Comparison of ENCODE assay signal across 24 mouse cellular contexts in the genomic region with DNA sequence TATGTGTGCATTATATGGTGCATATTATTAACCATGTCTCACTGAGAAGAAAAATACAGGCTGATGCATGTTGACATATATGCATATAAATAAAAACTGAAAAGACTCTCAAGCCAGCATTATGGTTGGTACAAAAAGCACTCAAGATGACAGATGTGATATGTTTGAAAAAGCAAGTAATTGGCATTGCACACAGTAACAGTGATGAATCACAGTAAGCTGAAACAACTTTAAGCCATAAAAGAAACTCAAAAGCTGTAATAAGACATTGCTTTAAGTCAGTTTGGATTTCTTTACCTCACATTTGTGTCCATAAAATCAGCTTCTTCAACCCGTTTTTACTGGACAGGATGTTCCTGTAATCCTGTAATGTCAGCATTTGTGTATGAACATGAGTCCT.
"Had no signal": no experiment of that assay in that cellular context is flagged by ENCODE, and none has a peak within 500 bp of the region (broad histone marks: within the 10 kb centered on the region; RNA-seq: fewer than 3 reads in every experiment).

No protein-coding gene starts in this region.

- H3K27me3 ChIP-seq: limb, embryonic 13.5 days; liver, embryonic 12.5 days; liver, embryonic 15.5 days; lung, embryonic 15.5 days; megakaryocyte, embryonic 14.5 days; midbrain, embryonic 13.5 days; neural tube, embryonic 13.5 days; stomach, embryonic 15.5 days had no signal

- H3K4me1 ChIP-seq: limb, embryonic 10.5 days; liver, embryonic 12.5 days; liver, embryonic 15.5 days; midbrain, embryonic 10.5 days; midbrain, embryonic 13.5 days; neural tube, embryonic 13.5 days; stomach, embryonic 15.5 days had no signal

- H3K4me3 ChIP-seq: layer of hippocampus, adult 2 months; limb, embryonic 10.5 days; limb, embryonic 13.5 days; liver, embryonic 12.5 days; liver, embryonic 15.5 days; lung, embryonic 15.5 days; megakaryocyte, embryonic 14.5 days; midbrain, embryonic 10.5 days; midbrain, embryonic 13.5 days; myocyte; neural tube, embryonic 13.5 days; stomach, embryonic 15.5 days had no signal

- ATAC-seq: liver, embryonic 12.5 days; midbrain, embryonic 13.5 days; midbrain, embryonic 16.5 days had no signal

- H3K9me3 ChIP-seq: limb, embryonic 10.5 days; limb, embryonic 13.5 days; liver, embryonic 12.5 days; liver, embryonic 15.5 days; lung, embryonic 15.5 days; megakaryocyte, embryonic 14.5 days; midbrain, embryonic 10.5 days; midbrain, embryonic 13.5 days; neural tube, embryonic 13.5 days; stomach, embryonic 15.5 days had no signal

- H3K27ac ChIP-seq: kidney, postnatal 0 days; layer of hippocampus, adult 2 months; limb, embryonic 10.5 days; limb, embryonic 13.5 days; liver, embryonic 12.5 days; liver, embryonic 15.5 days; lung, embryonic 15.5 days; midbrain, embryonic 10.5 days; midbrain, embryonic 13.5 days; neural tube, embryonic 13.5 days; stomach, embryonic 15.5 days had no signal

- DNase-seq: kidney, postnatal 25 days; layer of hippocampus, adult 9-11 months; liver; lung, adult 18-20 months; lung, postnatal 10 days; lung, postnatal 36 days; retina, postnatal 1 day; right cerebral cortex, postnatal 25 days; spleen, adult 18-20 months; thymus, postnatal 25 days had no signal

- H3K36me3 ChIP-seq: liver, embryonic 15.5 days; midbrain, embryonic 13.5 days had no signal

- H3K4me2 ChIP-seq: limb, embryonic 13.5 days; liver, embryonic 12.5 days; liver, embryonic 15.5 days; lung, embryonic 15.5 days; midbrain, embryonic 13.5 days; neural tube, embryonic 13.5 days; stomach, embryonic 15.5 days had no signal

- H3K9ac ChIP-seq: limb, embryonic 13.5 days; liver, embryonic 12.5 days; liver, embryonic 15.5 days; lung, embryonic 15.5 days; midbrain, embryonic 13.5 days; neural tube, embryonic 13.5 days; stomach, embryonic 15.5 days had no signal
